Mouse (Mus musculus): ENCODE data around the gene Shcbp1l.

Shcbp1l gene

GRCm38 (mm10) chr1:153424271-153424670, 691 bp upstream of the Shcbp1l start:
- H3K27me3 ChIP-seq (ENCODE audit: insufficient read depth, low read length) = peaks cover 28% of the 10 kb centered on the region
- peaks cover 23% of the 10 kb centered on the region for H3K4me1 ChIP-seq (replicated peaks; ENCODE audit: low read depth, low read length)
- H3K36me3 ChIP-seq (ENCODE audit: insufficient read depth, low read length) = no peaks in the 10 kb centered on the region
- TF ChIP-seq CTCF (conservative IDR thresholded peaks at IDR 0.05; ENCODE audit: low read length) (no peak), NANOG (IDR thresholded peaks at IDR 0.05; ENCODE audit: borderline replicate concordance, low read length) (no peak), POU5F1 (IDR thresholded peaks at IDR 0.05; ENCODE audit: borderline replicate concordance, low read length) (no peak)
- H3K4me3 ChIP-seq (replicated peaks; ENCODE audit: low read length) = peak overlapping the region; percentile 81
- H3K9me3 ChIP-seq (ENCODE audit: low read length) = no peaks in the 10 kb centered on the region

- Histone ChIP-seq H3K9me3 (ENCODE audit: low read length) (no peaks in the 10 kb centered on the region), H3K4me1 (replicated peaks; ENCODE audit: low read depth, low read length) (peaks cover 10% of the 10 kb centered on the region; the same call in 1 of the 2 replicates), H3K27me3 (ENCODE audit: insufficient read depth, low read length) (peaks cover 24% of the 10 kb centered on the region), H3K4me3 (replicated peaks; ENCODE audit: low read length) (no peak overlapping the region), H3K36me3 (ENCODE audit: insufficient read depth, low read length) (no peaks in the 10 kb centered on the region)
- TF ChIP-seq CTCF (conservative IDR thresholded peaks at IDR 0.05; ENCODE audit: low read length) (no peak), NANOG (IDR thresholded peaks at IDR 0.05; ENCODE audit: borderline replicate concordance, low read length) (no peak), POU5F1 (IDR thresholded peaks at IDR 0.05; ENCODE audit: borderline replicate concordance, low read length) (no peak)
Observed at GRCm38 (mm10) chr1:153431158-153431557, 6.2 kb downstream of the Shcbp1l start.

DNA sequence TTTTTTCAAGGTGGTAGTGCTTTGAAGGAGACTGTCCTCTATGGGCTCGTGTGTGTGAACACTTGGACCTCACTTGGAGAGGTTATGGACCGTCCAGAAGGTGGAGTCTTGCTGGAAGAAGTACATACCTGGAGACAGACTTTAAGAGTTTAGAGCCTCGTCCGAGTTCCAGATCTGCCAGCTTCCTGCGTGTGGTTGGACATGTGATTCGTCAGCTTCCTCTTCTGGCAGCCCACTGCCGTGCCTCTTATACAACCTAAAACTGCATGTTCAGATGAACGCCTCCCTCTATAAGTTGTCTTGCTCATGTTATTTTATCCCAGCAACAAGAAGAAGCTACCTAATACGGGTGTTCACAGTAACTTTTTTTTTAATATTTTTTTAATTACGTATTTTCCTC, 6.7 kb downstream of the Shcbp1l start:
- peaks cover 10% of the 10 kb centered on the region; the same call in 1 of the 2 replicates for H3K4me1 ChIP-seq (replicated peaks; ENCODE audit: low read depth, low read length)
- H3K27me3 ChIP-seq (ENCODE audit: insufficient read depth, low read length) = peaks cover 23% of the 10 kb centered on the region
- H3K4me3 ChIP-seq (replicated peaks; ENCODE audit: low read length) = no peak overlapping the region
- H3K36me3 ChIP-seq (ENCODE audit: insufficient read depth, low read length) = no peaks in the 10 kb centered on the region
- no peaks in the 10 kb centered on the region for H3K9me3 ChIP-seq (ENCODE audit: low read length)
- no peak for TF ChIP-seq POU5F1 (IDR thresholded peaks at IDR 0.05; ENCODE audit: borderline replicate concordance, low read length)
- TF ChIP-seq CTCF (conservative IDR thresholded peaks at IDR 0.05; ENCODE audit: low read length) = no peak
- no peak for TF ChIP-seq NANOG (IDR thresholded peaks at IDR 0.05; ENCODE audit: borderline replicate concordance, low read length)

- no peak overlapping the region for H3K4me3 ChIP-seq (replicated peaks; ENCODE audit: low read length)
- no peaks in the 10 kb centered on the region for H3K36me3 ChIP-seq (ENCODE audit: insufficient read depth, low read length)
- TF ChIP-seq CTCF (conservative IDR thresholded peaks at IDR 0.05; ENCODE audit: low read length) (no peak), POU5F1 (IDR thresholded peaks at IDR 0.05; ENCODE audit: borderline replicate concordance, low read length) (no peak), NANOG (IDR thresholded peaks at IDR 0.05; ENCODE audit: borderline replicate concordance, low read length) (no peak)
- H3K4me1 ChIP-seq (replicated peaks; ENCODE audit: low read depth, low read length) = peaks cover 10% of the 10 kb centered on the region; the same call in 1 of the 2 replicates
- H3K9me3 ChIP-seq (ENCODE audit: low read length) = no peaks in the 10 kb centered on the region
- peaks cover 17% of the 10 kb centered on the region for H3K27me3 ChIP-seq (ENCODE audit: insufficient read depth, low read length)
Observed at GRCm38 (mm10) chr1:153432329-153432728, 7.4 kb downstream of the Shcbp1l start.

- Histone ChIP-seq H3K4me1 (replicated peaks; ENCODE audit: low read depth, low read length) (peaks cover 10% of the 10 kb centered on the region; the same call in 1 of the 2 replicates), H3K4me3 (replicated peaks; ENCODE audit: low read length) (no peak overlapping the region), H3K36me3 (ENCODE audit: insufficient read depth, low read length) (no peaks in the 10 kb centered on the region), H3K9me3 (ENCODE audit: low read length) (no peaks in the 10 kb centered on the region), H3K27me3 (ENCODE audit: insufficient read depth, low read length) (peaks cover 12% of the 10 kb centered on the region)
- TF ChIP-seq POU5F1 (IDR thresholded peaks at IDR 0.05; ENCODE audit: borderline replicate concordance, low read length) (no peak), NANOG (IDR thresholded peaks at IDR 0.05; ENCODE audit: borderline replicate concordance, low read length) (no peak), CTCF (conservative IDR thresholded peaks at IDR 0.05; ENCODE audit: low read length) (no peak)
Observed at GRCm38 (mm10) chr1:153433851-153434589, 9.1 kb downstream of the Shcbp1l start.

- Histone ChIP-seq H3K9me3 (ENCODE audit: low read length) (no peaks in the 10 kb centered on the region), H3K36me3 (ENCODE audit: insufficient read depth, low read length) (no peaks in the 10 kb centered on the region), H3K4me1 (replicated peaks; ENCODE audit: low read depth, low read length) (peaks cover 5% of the 10 kb centered on the region; the same call in 1 of the 2 replicates), H3K4me3 (replicated peaks; ENCODE audit: low read length) (no peak overlapping the region), H3K27me3 (ENCODE audit: insufficient read depth, low read length) (peaks cover 12% of the 10 kb centered on the region)
- TF ChIP-seq NANOG (IDR thresholded peaks at IDR 0.05; ENCODE audit: borderline replicate concordance, low read length) = no peak
- TF ChIP-seq CTCF (conservative IDR thresholded peaks at IDR 0.05; ENCODE audit: low read length) = no peak
- no peak for TF ChIP-seq POU5F1 (IDR thresholded peaks at IDR 0.05; ENCODE audit: borderline replicate concordance, low read length)
Observed at GRCm38 (mm10) chr1:153437536-153437935, 12.6 kb downstream of the Shcbp1l start.

DNA sequence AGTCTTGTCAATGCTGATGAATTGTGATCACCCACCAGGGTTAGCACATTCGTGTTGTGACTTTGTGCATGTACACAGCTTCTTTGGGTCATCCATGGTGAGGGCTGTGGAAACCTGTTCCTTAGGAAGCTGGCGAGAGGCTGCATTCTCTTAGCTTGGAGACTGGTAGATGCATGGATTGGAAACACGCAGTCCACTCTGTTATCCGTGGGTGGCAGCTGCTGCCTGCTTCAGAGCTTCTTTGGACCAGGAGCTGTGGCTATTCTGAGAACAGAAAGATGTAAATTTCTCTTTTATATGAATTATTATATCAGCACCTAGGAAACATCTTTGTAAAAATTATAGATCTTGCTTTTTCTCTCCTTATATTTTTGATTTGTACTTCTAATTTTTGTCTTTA, 15.8 kb downstream of the Shcbp1l start:
- H3K9me3 ChIP-seq (ENCODE audit: low read length) = no peaks in the 10 kb centered on the region
- peaks cover 8% of the 10 kb centered on the region; the same call in 1 of the 2 replicates for H3K27me3 ChIP-seq (ENCODE audit: insufficient read depth, low read length)
- TF ChIP-seq POU5F1 (IDR thresholded peaks at IDR 0.05; ENCODE audit: borderline replicate concordance, low read length) (no peak), NANOG (IDR thresholded peaks at IDR 0.05; ENCODE audit: borderline replicate concordance, low read length) (no peak), CTCF (conservative IDR thresholded peaks at IDR 0.05; ENCODE audit: low read length) (no peak)
- H3K4me1 ChIP-seq (replicated peaks; ENCODE audit: low read depth, low read length) = peaks cover 4% of the 10 kb centered on the region; the same call in 1 of the 2 replicates
- no peak overlapping the region for H3K4me3 ChIP-seq (replicated peaks; ENCODE audit: low read length)
- H3K36me3 ChIP-seq (ENCODE audit: insufficient read depth, low read length) = no peaks in the 10 kb centered on the region

GRCm38 (mm10) chr1:153441656-153442055, 16.7 kb downstream of the Shcbp1l start:
- no peaks in the 10 kb centered on the region for H3K36me3 ChIP-seq (ENCODE audit: insufficient read depth, low read length)
- no peaks in the 10 kb centered on the region for H3K4me1 ChIP-seq (replicated peaks; ENCODE audit: low read depth, low read length)
- H3K27me3 ChIP-seq (ENCODE audit: insufficient read depth, low read length) = 0 out of 2 replicates have a peak, but pooled peaks cover under 1% of the 10 kb centered on the region
- no peaks in the 10 kb centered on the region for H3K9me3 ChIP-seq (ENCODE audit: low read length)
- no peak overlapping the region for H3K4me3 ChIP-seq (replicated peaks; ENCODE audit: low read length)
- TF ChIP-seq NANOG (IDR thresholded peaks at IDR 0.05; ENCODE audit: borderline replicate concordance, low read length) (no peak), POU5F1 (IDR thresholded peaks at IDR 0.05; ENCODE audit: borderline replicate concordance, low read length) (no peak), CTCF (conservative IDR thresholded peaks at IDR 0.05; ENCODE audit: low read length) (no peak)

All from E14TG2a.4 (cell line).